Mouse (Mus musculus) brain, adult 2 months (tissue): ENCODE measurements around the gene Grb2.
A peak's percentile ranks its signal among the peaks of the same experiment; 100 is the strongest.

Experiments
- DNase-seq: peaks from one replicate; pipeline ENCODE4 v3.0.0; 2011; ENCODE audit warnings: low read depth, low spot score

The Grb2 gene

GRCm38 (mm10) chr11:115628465-115629101, 79.8 kb downstream of the Grb2 start:
- DNase-seq = no peak

DNA sequence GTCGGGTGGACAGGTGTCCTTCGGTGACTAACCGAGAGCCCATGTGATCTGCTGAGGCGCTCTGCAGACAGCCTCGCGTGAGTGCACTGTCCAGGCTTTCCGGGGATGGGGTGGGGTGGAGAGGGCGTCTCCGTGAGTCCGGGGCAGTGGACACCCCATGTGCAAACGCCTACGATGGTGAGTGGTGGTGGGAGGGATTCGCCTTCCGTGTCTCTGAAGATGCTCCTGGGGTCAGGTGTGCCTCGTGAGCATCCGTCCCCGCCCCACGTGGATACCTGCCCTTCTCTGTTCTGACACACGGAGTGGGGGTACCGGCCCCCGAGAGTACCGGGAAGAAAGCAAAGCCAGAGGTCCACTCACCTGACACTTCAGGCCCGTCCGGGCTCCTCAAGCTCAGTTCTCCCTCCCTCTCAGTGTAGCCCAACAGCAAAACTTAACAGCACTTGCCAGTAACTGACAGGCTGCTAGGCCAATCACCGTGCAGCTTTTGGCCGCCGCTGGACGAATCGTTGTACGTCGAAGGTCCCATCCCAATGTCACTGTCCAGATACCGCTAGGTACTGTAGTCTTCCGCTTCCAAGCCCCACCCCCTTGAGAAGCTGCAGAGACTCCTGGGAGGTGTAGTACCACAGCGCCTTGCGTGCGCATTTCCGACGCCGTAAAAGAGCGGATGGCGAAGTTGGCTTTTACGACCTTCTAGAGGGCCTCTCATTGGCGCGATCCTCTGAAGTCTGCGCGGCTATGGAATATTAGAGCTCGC, 80.5 kb downstream of the Grb2 start, which contains the start of gene Slc25a19:
TSS of gene Slc25a19 (minus strand) at position 591 of the 760 bp plus-strand sequence.
- peak; percentile 100 for DNase-seq

- no peak for DNase-seq
Observed at GRCm38 (mm10) chr11:115626824-115627616, 81.4 kb downstream of the Grb2 start.

- no peak for DNase-seq
Observed at GRCm38 (mm10) chr11:115625877-115626276, 82.5 kb downstream of the Grb2 start.

- peak; percentile 34 for DNase-seq
Observed at GRCm38 (mm10) chr11:115623487-115624070, 84.8 kb downstream of the Grb2 start.

GRCm38 (mm10) chr11:115619949-115620348, 88.4 kb downstream of the Grb2 start:
- no peak for DNase-seq

- DNase-seq = no peak
Observed at GRCm38 (mm10) chr11:115618732-115619516, 89.5 kb downstream of the Grb2 start.

GRCm38 (mm10) chr11:115618001-115618400, 90.4 kb downstream of the Grb2 start:
- DNase-seq = no peak

DNA sequence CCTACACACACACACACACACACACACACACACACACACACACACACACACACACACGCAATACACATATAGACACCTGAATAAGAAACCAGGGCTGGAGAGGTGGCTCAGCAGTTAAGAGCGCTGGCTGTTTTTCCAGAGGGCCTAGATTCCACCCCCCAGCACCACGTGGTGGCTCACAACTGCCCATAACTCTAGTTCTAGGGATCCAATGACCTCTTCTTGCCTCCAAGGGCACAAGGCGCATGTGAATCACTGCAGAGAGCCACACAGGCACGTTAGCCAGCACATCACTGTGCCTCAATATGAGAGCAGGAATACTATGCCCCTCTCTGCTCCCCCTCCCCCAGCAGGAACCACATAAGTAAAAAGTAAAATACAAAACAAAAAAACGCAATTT, 91.5 kb downstream of the Grb2 start:
- no peak for DNase-seq

- no peak for DNase-seq
Observed at GRCm38 (mm10) chr11:115616371-115616770, 92.0 kb downstream of the Grb2 start.

DNA sequence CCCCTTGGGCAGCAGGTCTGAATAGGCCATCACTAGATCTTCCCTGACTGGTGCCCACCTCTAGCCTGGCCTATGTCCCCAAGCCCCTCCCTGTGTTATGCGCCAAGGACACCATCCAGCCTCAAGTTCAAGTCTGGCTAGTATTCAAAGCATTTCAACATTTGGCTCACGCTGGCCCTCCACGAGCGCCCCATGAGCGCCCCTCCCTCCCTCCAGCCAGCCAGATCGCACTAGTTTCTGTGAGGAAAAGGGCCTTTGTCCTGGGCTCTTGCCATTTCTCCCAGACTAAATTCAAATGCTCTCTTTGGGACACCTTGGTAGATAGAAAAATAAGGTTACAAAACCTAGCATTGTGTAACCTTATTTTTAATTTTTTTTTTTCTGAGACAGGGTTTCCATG, 92.5 kb downstream of the Grb2 start:
- DNase-seq = no peak

DNA sequence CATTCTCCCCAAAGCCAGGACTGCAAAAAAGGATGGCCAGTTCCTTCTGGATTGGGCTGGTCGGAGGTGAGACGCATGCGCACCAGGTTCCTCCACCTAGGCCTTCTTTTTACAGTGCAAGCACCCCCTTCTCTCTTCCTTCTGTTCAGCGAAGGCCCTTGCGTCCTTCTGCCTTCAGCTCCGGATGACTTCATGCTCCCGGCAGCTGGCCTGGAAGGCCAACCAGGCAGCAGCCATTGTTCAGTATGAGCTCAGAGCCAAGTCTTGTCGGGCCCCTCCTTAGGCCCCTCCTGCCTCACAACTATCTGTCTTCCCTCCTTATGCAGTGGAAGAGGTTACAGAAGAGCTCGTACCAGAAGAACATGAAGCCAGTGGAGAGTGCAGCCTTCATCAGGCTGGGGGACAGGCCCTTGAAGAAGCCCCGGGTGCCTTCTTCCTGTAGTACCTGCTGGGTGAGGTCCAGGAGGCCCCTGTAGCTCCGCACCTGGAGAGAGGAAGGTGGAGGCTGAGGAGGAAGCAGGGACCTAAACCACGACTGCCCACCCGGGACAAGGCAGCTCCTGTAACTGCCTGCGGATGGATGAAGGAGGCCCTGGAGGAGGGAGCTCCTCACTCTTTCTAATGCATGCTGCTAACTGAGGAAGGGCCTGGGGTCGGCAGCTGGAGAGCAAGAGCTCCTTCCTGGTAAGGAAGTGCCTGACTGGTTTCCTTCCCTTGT, 93.1 kb downstream of the Grb2 start:
- DNase-seq = no peak

- no peak for DNase-seq
Observed at GRCm38 (mm10) chr11:115614346-115615107, 93.9 kb downstream of the Grb2 start.

- DNase-seq = no peak
Observed at GRCm38 (mm10) chr11:115613138-115613945, 95.1 kb downstream of the Grb2 start.

GRCm38 (mm10) chr11:115612410-115613137, 95.8 kb downstream of the Grb2 start, which contains the start of gene Mif4gd:
Mif4gd (minus strand) TSS chr11:115612969.
- peak; percentile 90 for DNase-seq

- DNase-seq = peak; percentile 74
Observed at GRCm38 (mm10) chr11:115612059-115612409, 96.4 kb downstream of the Grb2 start.

DNA sequence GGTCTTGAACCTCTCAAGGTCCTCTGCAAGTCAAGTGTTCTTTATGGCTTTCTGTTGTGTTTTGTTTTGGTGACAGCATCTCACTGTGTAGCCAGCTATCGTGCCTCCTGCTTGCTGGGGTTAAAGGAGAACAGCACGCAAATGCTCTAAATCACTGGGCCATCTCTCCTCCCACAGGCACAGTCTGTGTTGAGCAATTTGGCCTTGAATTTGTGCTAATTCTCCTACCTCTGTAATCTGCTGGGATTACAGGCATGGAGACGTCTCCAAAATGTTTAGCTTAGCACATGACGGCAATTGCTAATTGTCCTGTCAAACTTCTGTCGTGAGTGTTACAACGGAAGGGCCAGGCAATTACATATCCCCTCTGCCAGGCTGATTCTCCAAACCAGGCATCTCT, 97.2 kb downstream of the Grb2 start:
- no peak for DNase-seq

DNA sequence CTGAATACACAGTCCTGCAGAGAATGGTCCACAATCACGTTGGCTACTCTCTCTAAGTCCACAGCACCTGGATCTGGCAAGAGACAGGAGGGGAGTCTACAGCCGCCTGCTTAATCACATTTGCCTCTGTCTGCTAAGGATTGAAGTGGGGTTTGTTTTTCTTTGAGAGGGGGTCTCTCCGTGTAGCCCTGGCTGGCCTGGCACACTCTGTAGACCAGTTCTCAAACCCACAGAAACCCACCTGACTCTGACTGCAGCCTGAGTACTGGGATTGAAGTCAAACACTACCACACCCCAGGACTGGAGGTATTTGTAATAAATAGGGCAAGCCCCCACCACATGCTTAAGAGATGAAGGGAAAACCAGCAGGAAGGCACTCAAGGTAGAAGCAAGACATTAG, 98.8 kb downstream of the Grb2 start:
- DNase-seq = no peak
